Mouse (Mus musculus) forebrain, embryonic 14.5 days (tissue): ENCODE measurements at regions not wholly inside any gene's neighbourhood (a gene's known extent, or its start where the extent isn't known, plus 50 kb on each side); places are given as distances from the start of the nearest gene placed in this dataset.

ENCODE experiments used
- ATAC-seq: fragments of 200-750 bp; cut with Nextera tagmentation; 2 replicates; pipeline ENCODE4 v1.8.0; 2017; ENCODE audit warnings: mild to moderate bottlenecking, moderate library complexity
- DNase-seq: peaks from one replicate; pipeline ENCODE4 v3.0.0-alpha.2; 2015; ENCODE audit warnings: low spot score
- H3K27ac ChIP-seq: fragments of 300-500 bp; sonication (generic); 2 replicates; pipeline ENCODE4 v1.5.1; 2014; ENCODE audit warnings: low read depth, mild to moderate bottlenecking, control low read depth, low read length, moderate library complexity
- H3K27me3 ChIP-seq: fragments of 300-500 bp; sonication (generic); replicated peaks from 2 replicates; pipeline ENCODE4 v1.6.1; 2014; ENCODE audit warnings: low read length, control low read depth, mixed read lengths; ENCODE audit not compliant: control insufficient read depth, insufficient read depth
- H3K36me3 ChIP-seq: fragments of 300-500 bp; sonication (generic); 2 replicates; pipeline ENCODE4 v1.6.1; 2014; ENCODE audit warnings: low read length, control low read depth; ENCODE audit not compliant: control insufficient read depth, insufficient read depth
- H3K4me1 ChIP-seq: fragments of 300-500 bp; sonication (generic); 2 replicates; pipeline ENCODE4 v1.6.1; 2014; ENCODE audit warnings: antibody characterized with exemption, low read length, control low read depth; ENCODE audit not compliant: control insufficient read depth, insufficient read depth
- H3K4me2 ChIP-seq: fragments of 300-500 bp; sonication (generic); 2 replicates; pipeline ENCODE4 v1.6.1; 2014; ENCODE audit warnings: mild to moderate bottlenecking, control low read depth, low read length
- H3K4me3 ChIP-seq: fragments of 300-500 bp; sonication (generic); 2 replicates; pipeline ENCODE4 v1.5.1; 2014; ENCODE audit warnings: low read depth, low read length, control low read depth
- H3K9ac ChIP-seq: fragments of 300-500 bp; sonication (generic); 2 replicates; pipeline ENCODE4 v1.6.1; 2014; ENCODE audit warnings: mild to moderate bottlenecking, low read length, control low read depth, moderate library complexity
- H3K9me3 ChIP-seq: fragments of 300-500 bp; sonication (generic); replicated peaks from 2 replicates; pipeline ENCODE4 v1.6.1; 2016; ENCODE audit warnings: low read length, control low read depth, mixed read lengths; ENCODE audit not compliant: control insufficient read depth
- WGBS: fragments of 180-500 bp; shearing (Covaris S2); extraction: QIAGEN DNeasy Blood & Tissue Kit; methylation state at CpG from one replicate; pipeline ENCODE4 v1.1.7; 2014; 5-methylcytosine and 5-hydroxymethylcytosine counted together

DNA sequence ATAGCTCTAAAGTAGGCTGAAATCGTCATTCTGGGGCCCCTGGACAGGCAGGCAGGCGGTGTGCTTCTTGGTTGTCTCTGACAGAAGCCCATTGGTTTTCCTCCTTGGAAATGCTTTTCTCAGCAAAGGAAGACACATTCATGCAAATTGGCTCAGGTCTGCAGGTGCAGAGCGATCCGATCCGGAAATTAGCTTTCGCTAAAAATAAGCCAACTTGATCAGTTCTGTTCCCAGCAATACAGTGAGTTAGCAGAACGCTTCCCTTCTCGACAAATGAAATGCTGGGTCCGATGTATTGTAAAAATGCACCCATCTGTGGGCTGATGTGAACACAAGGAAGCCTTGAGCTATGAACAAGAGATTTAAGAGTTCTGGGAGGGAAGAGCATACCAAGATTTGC is 66.2 kb upstream of the Lipc start:
- WGBS = 49% methylated on average over 9 of the region's 9 CpGs
- Histone ChIP-seq H3K9me3 (no peaks in the 10 kb centered on the region), H3K27me3 (no peaks in the 10 kb centered on the region)

DNA sequence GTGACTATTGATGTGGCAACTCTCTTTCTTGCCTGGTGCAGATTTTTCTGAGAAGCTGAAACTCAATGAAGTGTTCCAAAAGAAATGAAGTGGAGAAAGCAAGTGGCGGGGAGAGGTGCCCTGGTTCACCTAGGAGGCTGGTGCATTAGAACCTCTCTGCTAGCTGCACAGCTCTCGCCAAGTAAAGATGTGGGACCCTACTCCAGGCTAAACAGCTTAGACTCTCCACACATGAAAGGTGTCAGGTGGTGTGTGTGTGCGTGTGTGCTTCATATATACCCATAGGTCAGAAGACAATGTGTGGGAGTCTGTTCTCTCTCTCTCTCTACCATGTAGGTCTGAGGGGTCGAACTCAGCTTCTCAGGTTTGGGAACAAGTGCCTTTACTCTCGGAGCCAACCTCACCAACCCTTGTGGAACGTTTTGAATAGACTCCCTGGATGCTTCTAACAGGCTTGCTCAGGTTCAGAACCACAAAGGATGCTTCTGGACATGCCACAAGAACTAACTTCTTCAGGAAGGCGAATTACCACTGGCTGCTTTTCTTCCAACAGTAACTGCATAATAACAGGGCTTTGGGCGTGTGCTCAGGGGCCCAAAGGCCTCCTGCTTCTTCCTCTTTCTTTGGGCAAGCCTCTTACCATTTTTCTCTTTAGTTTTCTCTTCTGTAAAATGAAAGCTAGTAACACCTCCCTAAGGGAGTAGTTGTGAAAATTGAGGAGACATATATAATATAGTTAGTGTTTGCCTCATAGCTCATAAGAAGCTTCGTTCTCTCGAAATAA is 65.6 kb upstream of the Lipc start:
- Histone ChIP-seq H3K4me1 (no peaks in the 10 kb centered on the region), H3K27ac (no peak overlapping the region), H3K4me3 (no peak overlapping the region), H3K9me3 (no peaks in the 10 kb centered on the region), H3K4me2 (no peak overlapping the region), H3K36me3 (no peaks in the 10 kb centered on the region), H3K9ac (no peak overlapping the region), H3K27me3 (no peaks in the 10 kb centered on the region)
- 63% methylated on average over 10 of the region's 10 CpGs for WGBS
- no peak for DNase-seq
- ATAC-seq = no peak

More for the DNA sequence above, 66.2 kb upstream of the Lipc start:
- Histone ChIP-seq H3K4me3 (no peak overlapping the region), H3K36me3 (no peaks in the 10 kb centered on the region), H3K4me2 (no peak overlapping the region), H3K27ac (no peak overlapping the region), H3K9ac (no peak overlapping the region), H3K4me1 (no peaks in the 10 kb centered on the region)
- ATAC-seq (no peak), DNase-seq (no peak)

DNA sequence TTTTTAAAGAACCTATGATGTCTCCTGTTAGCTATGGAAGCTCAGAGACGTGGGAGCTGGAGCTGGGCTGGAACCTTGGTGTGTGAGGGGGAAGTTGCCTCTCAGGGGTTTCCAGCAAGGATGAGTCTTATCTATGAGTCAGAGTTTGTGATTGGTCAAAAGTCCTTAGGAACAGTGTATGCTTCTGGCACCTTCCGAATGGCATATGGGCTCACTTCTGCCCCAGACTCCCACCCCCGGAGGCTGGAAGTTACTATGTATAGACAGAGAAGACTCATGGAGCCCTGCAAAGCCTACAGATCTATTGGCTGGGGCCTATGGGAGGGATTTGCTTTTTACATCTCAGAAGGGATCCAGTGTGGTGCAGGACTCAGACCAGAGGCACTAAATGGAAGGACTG is 63.9 kb upstream of the Lipc start:
- 96% methylated on average over 3 of the region's 3 CpGs for WGBS
- Histone ChIP-seq H3K4me3 (no peak overlapping the region), H3K4me1 (no peaks in the 10 kb centered on the region), H3K27me3 (no peaks in the 10 kb centered on the region), H3K4me2 (no peak overlapping the region), H3K36me3 (no peaks in the 10 kb centered on the region), H3K27ac (no peak overlapping the region), H3K9me3 (no peaks in the 10 kb centered on the region), H3K9ac (no peak overlapping the region)
- ATAC-seq (no peak), DNase-seq (no peak)

DNA sequence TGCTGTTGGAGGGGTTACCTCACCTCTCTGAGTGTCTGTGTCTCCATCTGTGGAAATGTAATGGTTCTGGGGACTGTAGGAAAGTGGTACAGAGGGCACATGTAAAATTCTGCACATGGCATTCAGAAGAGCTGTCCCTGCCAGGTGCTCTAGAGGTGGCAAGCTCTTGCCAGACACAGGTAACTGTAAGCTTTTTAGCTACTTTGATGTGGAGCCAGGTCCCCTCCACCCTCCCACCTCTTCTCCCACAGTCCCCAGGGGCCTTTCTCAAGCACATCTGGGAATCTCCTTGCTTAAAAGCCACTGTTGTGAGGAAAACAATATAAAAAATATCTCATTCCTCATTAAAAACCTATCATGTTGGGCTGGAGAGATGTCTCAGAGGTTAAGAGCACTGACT is 63.4 kb upstream of the Lipc start:
- no peak overlapping the region for H3K27ac ChIP-seq
- H3K4me2 ChIP-seq = no peak overlapping the region
- no peak overlapping the region for H3K4me3 ChIP-seq
- H3K36me3 ChIP-seq = no peaks in the 10 kb centered on the region
- ATAC-seq (no peak), DNase-seq (no peak)
- H3K4me1 ChIP-seq = no peaks in the 10 kb centered on the region
- no peaks in the 10 kb centered on the region for H3K9me3 ChIP-seq
- no peaks in the 10 kb centered on the region for H3K27me3 ChIP-seq
- H3K9ac ChIP-seq = no peak overlapping the region

DNA sequence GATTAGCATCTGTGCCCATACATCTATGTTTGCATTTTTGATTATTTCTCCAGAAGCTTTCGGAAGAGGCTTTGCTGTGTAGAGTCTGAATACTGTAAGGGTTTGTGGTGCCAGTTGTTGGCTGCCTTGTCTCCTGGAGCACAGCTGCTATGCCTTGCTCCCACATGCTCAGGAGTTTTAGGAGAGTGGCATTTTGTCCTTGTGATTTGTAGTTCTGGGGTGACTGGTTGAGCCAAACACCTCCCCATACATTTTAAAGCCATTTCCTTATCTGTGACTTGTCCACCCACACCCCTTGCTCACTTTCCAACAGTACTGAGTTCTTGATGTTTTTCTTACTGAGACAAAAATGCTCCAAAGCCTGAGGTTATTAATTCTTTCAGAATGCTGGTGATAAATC is 60.4 kb upstream of the Lipc start:
- H3K4me3 ChIP-seq = no peak overlapping the region
- no peaks in the 10 kb centered on the region for H3K9me3 ChIP-seq
- no peak overlapping the region for H3K27ac ChIP-seq
- no peak overlapping the region for H3K4me2 ChIP-seq
- ATAC-seq (no peak), DNase-seq (no peak)
- H3K27me3 ChIP-seq = no peaks in the 10 kb centered on the region
- no peaks in the 10 kb centered on the region for H3K36me3 ChIP-seq
- H3K9ac ChIP-seq = no peak overlapping the region
- H3K4me1 ChIP-seq = no peaks in the 10 kb centered on the region
- WGBS = 78% methylated on average over 1 of the region's 1 CpGs

DNA sequence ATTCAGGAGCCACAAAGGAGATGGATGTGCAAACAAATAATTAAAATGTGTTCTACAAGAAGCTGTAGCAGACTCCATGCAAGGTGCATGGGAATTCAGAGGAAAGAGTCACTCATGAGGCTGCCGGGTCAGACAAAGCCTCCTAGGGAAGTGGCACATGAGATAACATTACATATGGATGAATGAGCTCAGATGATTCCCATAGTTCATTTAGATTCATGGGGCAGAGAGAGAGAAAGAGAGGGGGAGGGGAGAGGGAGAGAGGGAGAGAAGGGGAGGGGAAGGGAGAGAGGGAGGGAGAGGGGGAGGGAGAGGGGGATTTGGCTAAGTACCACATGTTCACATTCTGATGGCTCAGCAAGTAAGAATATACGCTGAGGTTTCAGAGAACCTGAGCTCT is 52.6 kb upstream of the Lipc start:
- no peak for DNase-seq

More for the DNA sequence above, 52.6 kb upstream of the Lipc start:
- no peak overlapping the region for H3K4me3 ChIP-seq
- no peaks in the 10 kb centered on the region for H3K27me3 ChIP-seq
- no peaks in the 10 kb centered on the region for H3K36me3 ChIP-seq
- no peaks in the 10 kb centered on the region for H3K9me3 ChIP-seq
- 72% methylated on average over 2 of the region's 2 CpGs for WGBS
- no peak for ATAC-seq
- H3K4me1 ChIP-seq = no peaks in the 10 kb centered on the region
- H3K27ac ChIP-seq = no peak overlapping the region
- H3K4me2 ChIP-seq = no peak overlapping the region
- H3K9ac ChIP-seq = no peak overlapping the region
